Mouse (Mus musculus) brain, embryonic 14.5 days (tissue): Measurements from ENCODE around the gene Odf3l2.

Experiments used
- CTCF ChIP-seq: fragments of 200-500 bp; IDR thresholded peaks from 2 replicates; pipeline ENCODE4 v1.5.1; 2012; ENCODE audit warnings: inconsistent platforms, mild to moderate bottlenecking, moderate library complexity, borderline replicate concordance; ENCODE audit not compliant: insufficient read depth, insufficient read length; ENCODE audit errors: extremely low read depth
- POLR2A ChIP-seq: fragments of 200-500 bp; IDR thresholded peaks from 2 replicates; pipeline ENCODE4 v1.6.1; 2012; ENCODE audit warnings: mild to moderate bottlenecking, inconsistent platforms, borderline replicate concordance; ENCODE audit not compliant: poor library complexity, insufficient read depth, insufficient read length, severe bottlenecking; ENCODE audit errors: extremely low read depth

DNA sequence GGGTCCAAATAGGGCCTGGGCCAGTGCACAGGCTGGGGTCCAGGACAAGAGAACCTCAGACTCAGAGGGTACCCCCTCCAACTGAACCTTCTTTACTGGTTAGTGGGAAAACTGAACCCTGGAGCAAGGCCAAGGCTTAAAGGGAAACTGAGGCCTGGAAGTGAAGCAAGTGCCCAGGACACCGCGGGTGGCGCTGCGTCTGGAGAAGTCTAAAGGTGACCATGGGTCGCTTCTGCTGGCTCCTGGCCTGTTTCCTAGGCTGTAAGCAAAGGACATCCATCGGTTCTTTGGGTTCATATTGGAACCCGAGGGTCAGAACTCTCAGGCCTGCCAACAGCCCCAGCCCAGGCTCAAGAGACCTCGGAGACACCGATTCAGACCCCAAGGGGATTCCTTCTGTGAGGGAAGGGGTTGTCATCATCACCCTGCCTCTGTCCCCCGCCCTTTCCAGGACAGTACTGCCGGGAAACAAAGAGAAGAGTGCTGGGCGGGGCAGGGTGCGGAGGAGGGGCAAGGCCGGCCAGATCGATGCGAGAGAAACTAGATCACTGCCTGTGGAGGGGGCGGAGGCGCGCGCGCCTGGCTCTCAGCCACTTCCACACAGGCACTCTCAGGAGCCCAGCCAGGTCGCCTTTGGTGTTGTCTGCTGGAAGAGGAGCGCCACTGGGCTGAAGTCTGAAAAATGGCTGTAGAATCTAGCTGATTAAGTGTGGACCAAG, 6.9 kb downstream of the Odf3l2 start:
- no peak for TF ChIP-seq CTCF
- no peak for TF ChIP-seq POLR2A
